Mouse (Mus musculus): ENCODE results near the gene Vopp1.

DNA sequence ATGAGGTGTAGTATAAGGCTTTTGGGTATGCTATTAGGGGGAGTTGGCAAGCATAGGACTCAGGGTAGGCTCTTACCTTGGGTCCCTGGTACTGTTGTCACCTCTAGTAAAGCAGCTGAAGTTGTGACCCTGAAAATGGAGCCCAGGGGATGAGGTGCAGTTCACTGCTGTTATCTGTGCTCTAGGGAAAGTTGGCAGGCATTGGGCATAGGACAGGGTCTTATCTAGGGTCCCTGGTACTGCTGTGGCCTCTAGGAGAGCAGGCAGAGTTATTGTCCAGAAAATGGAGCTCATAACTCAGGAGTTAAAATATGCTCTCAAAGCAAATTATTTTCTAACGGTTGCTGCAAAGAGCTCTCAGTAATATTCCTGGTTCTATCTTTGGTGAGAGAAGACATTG lies 103.6 kb downstream of the Vopp1 start:
- TF ChIP-seq CTCF (IDR thresholded peaks at IDR 0.05; ENCODE audit: low read depth, low read length) = no peak
- no peak for TF ChIP-seq TAL1 (conservative IDR thresholded peaks at IDR 0.05; ENCODE audit: low read depth, low read length)
- no peak for TF ChIP-seq GATA1 (IDR thresholded peaks at IDR 0.05; ENCODE audit: borderline replicate concordance, low read length)
- no peak for TF ChIP-seq GATA2 (IDR thresholded peaks at IDR 0.05; ENCODE audit: borderline replicate concordance, low read depth, low read length)
